Mouse (Mus musculus) embryonic facial prominence, embryonic 12.5 days (tissue): ENCODE results near the gene Ghrh. TPM values are rescaled to one million over a fixed set of nuclear protein-coding genes. Genes with fewer than 3 reads are reported as not detected.

Source experiments
- ATAC-seq: fragments of 200-750 bp; cut with Nextera tagmentation; 2 replicates; pipeline ENCODE4 v1.8.0; 2017; ENCODE audit not compliant: insufficient number of reproducible peaks, insufficient read depth, low FRiP score, low TSS enrichment
- H3K27ac ChIP-seq: fragments of 300-500 bp; sonication (generic); 2 replicates; pipeline ENCODE4 v1.5.1; 2016; ENCODE audit warnings: mild to moderate bottlenecking
- H3K27me3 ChIP-seq: fragments of 300-500 bp; sonication (generic); 2 replicates; pipeline ENCODE4 v1.6.1; 2016; ENCODE audit warnings: mild to moderate bottlenecking, moderate library complexity
- H3K36me3 ChIP-seq: fragments of 300-500 bp; sonication (generic); 2 replicates; pipeline ENCODE4 v1.6.1; 2016; ENCODE audit warnings: mild to moderate bottlenecking
- H3K4me1 ChIP-seq: fragments of 300-500 bp; sonication (generic); 2 replicates; pipeline ENCODE4 v1.6.1; 2016
- H3K4me2 ChIP-seq: fragments of 300-500 bp; sonication (generic); replicated peaks from 2 replicates; pipeline ENCODE4 v1.6.1; 2016; ENCODE audit warnings: mild to moderate bottlenecking, moderate library complexity
- H3K4me3 ChIP-seq: fragments of 300-500 bp; sonication (generic); 2 replicates; pipeline ENCODE4 v1.5.1; 2016; ENCODE audit warnings: mild to moderate bottlenecking
- H3K9ac ChIP-seq: fragments of 300-500 bp; sonication (generic); 2 replicates; pipeline ENCODE4 v1.6.1; 2016; ENCODE audit warnings: mild to moderate bottlenecking, moderate library complexity
- H3K9me3 ChIP-seq: fragments of 300-500 bp; sonication (generic); 2 replicates; pipeline ENCODE4 v1.6.1; 2016; ENCODE audit warnings: mild to moderate bottlenecking, moderate library complexity
- WGBS: fragments of 180-500 bp; shearing (Covaris S2); methylation state at CpG from one replicate; pipeline ENCODE4 v1.1.7; 2016; 5-methylcytosine and 5-hydroxymethylcytosine counted together
- polyA plus RNA-seq: library from polyadenylated mRNA; unstranded; fragments of >200 nt; fragmentation: Nextera tagmentation; extraction: Ambion mirVana; gene quantifications from 2 replicates; pipeline ENCODE4 v1.2.1, GENCODE M21; 2016

Ghrh gene
- polyA plus RNA-seq, 1 experiment from 2014 or later, result 2.4 TPM

DNA sequence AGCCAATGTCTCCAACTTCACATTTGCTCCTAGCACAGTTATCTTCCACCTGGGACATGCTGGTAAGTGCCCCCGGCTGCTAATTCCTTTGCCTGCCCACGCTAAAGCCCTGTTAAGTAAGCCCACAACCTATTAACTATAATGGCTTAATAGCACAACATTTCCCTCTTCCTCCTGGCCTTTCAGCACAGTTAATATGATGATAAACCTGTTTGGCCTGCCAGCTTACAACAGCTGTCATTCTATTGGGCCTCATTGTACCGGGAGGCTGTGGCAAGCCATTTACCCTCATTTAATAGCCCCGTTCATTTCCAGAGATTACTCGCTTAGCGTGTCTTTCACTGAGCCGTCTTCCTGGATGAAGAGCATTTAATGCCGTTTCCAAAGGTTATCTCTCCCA, 27.2 kb downstream of the Ghrh start:
- ATAC-seq, result no peak
- peaks cover 86% of the 10 kb centered on the region for H3K36me3 ChIP-seq

GRCm38 (mm10) chr2:157317220-157317619, 30.1 kb downstream of the Ghrh start:
- WGBS, result 92% methylated on average over 6 of the region's 6 CpGs

More for the DNA sequence above, 27.2 kb downstream of the Ghrh start:
- H3K4me3 ChIP-seq, result no peak overlapping the region
- no peaks in the 10 kb centered on the region for H3K9me3 ChIP-seq
- H3K4me1 ChIP-seq, result no peaks in the 10 kb centered on the region
- H3K27ac ChIP-seq, result peak overlapping the region; percentile 36; the same call in 1 of the 2 replicates
- H3K9ac ChIP-seq, result no peak overlapping the region
- H3K27me3 ChIP-seq, result no peaks in the 10 kb centered on the region
- WGBS, result 72% methylated on average over 8 of the region's 8 CpGs
- no peak overlapping the region for H3K4me2 ChIP-seq

GRCm38 (mm10) chr2:157316358-157316933, 30.9 kb downstream of the Ghrh start:
- Histone ChIP-seq H3K4me2 (no peak overlapping the region), H3K27me3 (no peaks in the 10 kb centered on the region), H3K9me3 (no peaks in the 10 kb centered on the region), H3K36me3 (peaks cover 86% of the 10 kb centered on the region), H3K9ac (no peak overlapping the region), H3K27ac (no peak overlapping the region), H3K4me3 (no peak overlapping the region), H3K4me1 (peaks cover 4% of the 10 kb centered on the region; the same call in 1 of the 2 replicates)
- WGBS, result 81% methylated on average over 14 of the region's 14 CpGs
- ATAC-seq, result no peak

More at GRCm38 (mm10) chr2:157317220-157317619, 30.1 kb downstream of the Ghrh start:
- H3K9ac ChIP-seq, result no peak overlapping the region
- peaks cover 86% of the 10 kb centered on the region for H3K36me3 ChIP-seq
- H3K4me3 ChIP-seq, result no peak overlapping the region
- H3K4me2 ChIP-seq, result no peak overlapping the region
- H3K9me3 ChIP-seq, result no peaks in the 10 kb centered on the region
- no peaks in the 10 kb centered on the region for H3K27me3 ChIP-seq
- H3K4me1 ChIP-seq, result peaks cover 4% of the 10 kb centered on the region; the same call in 1 of the 2 replicates
- ATAC-seq, result no peak
- H3K27ac ChIP-seq, result no peak overlapping the region

DNA sequence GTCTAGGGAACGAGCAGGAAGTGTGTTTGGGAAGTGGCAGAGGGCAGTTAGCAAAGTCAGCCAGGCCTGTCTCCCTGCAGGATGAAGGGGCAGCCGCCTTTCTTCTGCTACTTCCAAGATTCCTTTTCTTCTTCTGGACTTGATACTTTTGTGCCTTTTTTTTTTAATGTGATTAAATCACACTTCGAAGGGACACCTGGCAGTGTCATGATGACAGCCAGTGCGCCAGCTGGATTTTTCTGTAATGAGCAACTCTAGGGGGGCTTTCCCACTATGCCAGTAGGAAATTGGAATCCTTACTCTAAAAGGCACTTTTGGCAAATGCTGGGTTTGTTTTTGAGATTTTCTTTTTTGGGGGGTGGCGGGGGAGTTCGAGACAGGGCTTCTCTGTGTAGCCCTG, 31.8 kb downstream of the Ghrh start:
- H3K9me3 ChIP-seq, result no peaks in the 10 kb centered on the region
- no peak overlapping the region for H3K4me3 ChIP-seq
- whole genome bisulfite sequencing, result 88% methylated on average over 6 of the region's 6 CpGs
- no peak for ATAC-seq
- H3K36me3 ChIP-seq, result peaks cover 86% of the 10 kb centered on the region
- H3K27ac ChIP-seq, result no peak overlapping the region
- H3K4me1 ChIP-seq, result peaks cover 4% of the 10 kb centered on the region; the same call in 1 of the 2 replicates
- no peak overlapping the region for H3K4me2 ChIP-seq
- no peaks in the 10 kb centered on the region for H3K27me3 ChIP-seq
- H3K9ac ChIP-seq, result no peak overlapping the region

GRCm38 (mm10) chr2:157314310-157314709, 33.0 kb downstream of the Ghrh start:
- H3K4me3 ChIP-seq, result no peak overlapping the region
- no peaks in the 10 kb centered on the region for H3K9me3 ChIP-seq
- WGBS, result 81% methylated on average over 7 of the region's 7 CpGs
- H3K27ac ChIP-seq, result no peak overlapping the region
- no peak overlapping the region for H3K9ac ChIP-seq
- ATAC-seq, result no peak
- no peaks in the 10 kb centered on the region for H3K27me3 ChIP-seq
- H3K4me2 ChIP-seq, result no peak overlapping the region
- peaks cover 4% of the 10 kb centered on the region; the same call in 1 of the 2 replicates for H3K4me1 ChIP-seq
- H3K36me3 ChIP-seq, result peaks cover 90% of the 10 kb centered on the region

- H3K9ac ChIP-seq, result no peak overlapping the region
- H3K27me3 ChIP-seq, result no peaks in the 10 kb centered on the region
- WGBS, result 88% methylated on average over 3 of the region's 3 CpGs
- H3K4me1 ChIP-seq, result peaks cover 4% of the 10 kb centered on the region; the same call in 1 of the 2 replicates
- no peak overlapping the region for H3K27ac ChIP-seq
- peaks cover 95% of the 10 kb centered on the region for H3K36me3 ChIP-seq
- no peak overlapping the region for H3K4me2 ChIP-seq
- no peaks in the 10 kb centered on the region for H3K9me3 ChIP-seq
- H3K4me3 ChIP-seq, result no peak overlapping the region
- no peak for ATAC-seq
Observed at GRCm38 (mm10) chr2:157313718-157314117, 33.6 kb downstream of the Ghrh start.

DNA sequence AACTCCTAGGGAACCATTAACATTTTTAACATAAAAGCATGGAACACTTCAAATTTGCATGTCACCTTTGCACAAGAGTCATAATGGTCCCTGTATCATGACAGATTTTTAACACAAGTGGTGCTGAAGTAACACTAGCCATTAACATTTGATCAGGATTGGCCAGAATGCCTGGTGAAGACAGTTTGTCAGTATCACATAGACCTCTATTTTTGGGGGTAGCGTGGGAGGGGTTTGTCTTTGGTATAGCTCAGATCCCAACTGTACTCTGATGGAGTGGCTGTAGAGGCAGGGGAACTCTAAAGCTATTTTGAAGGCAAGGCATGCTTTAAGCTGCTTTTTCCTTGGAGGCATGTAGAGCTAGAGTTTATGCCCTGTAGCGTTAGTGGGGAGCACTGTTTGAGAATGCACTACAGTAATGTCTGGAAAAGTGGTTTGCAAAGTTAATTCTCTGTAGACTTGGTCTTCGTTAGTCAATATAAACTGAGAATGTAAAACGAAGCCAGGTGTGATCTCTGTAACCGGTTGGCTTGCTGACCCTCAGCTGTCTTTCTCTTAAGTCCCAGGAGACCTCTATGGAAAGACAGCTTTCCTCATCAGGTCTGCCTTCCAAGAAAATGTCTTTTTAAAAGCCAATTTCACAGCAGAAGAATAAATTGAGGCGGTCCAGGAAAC, 36.2 kb downstream of the Ghrh start:
- H3K27me3 ChIP-seq, result no peaks in the 10 kb centered on the region
- no peak overlapping the region for H3K27ac ChIP-seq
- H3K36me3 ChIP-seq, result peaks cover 86% of the 10 kb centered on the region

GRCm38 (mm10) chr2:157309611-157310010, 37.7 kb downstream of the Ghrh start:
- H3K4me3 ChIP-seq, result no peak overlapping the region
- peaks cover 77% of the 10 kb centered on the region for H3K36me3 ChIP-seq
- ATAC-seq, result no peak
- H3K27ac ChIP-seq, result no peak overlapping the region
- H3K4me2 ChIP-seq, result no peak overlapping the region
- peaks cover 4% of the 10 kb centered on the region; the same call in 1 of the 2 replicates for H3K4me1 ChIP-seq
- H3K9ac ChIP-seq, result no peak overlapping the region
- no peaks in the 10 kb centered on the region for H3K27me3 ChIP-seq
- WGBS, result 92% methylated on average over 8 of the region's 8 CpGs
- no peaks in the 10 kb centered on the region for H3K9me3 ChIP-seq

More for the DNA sequence above, 36.2 kb downstream of the Ghrh start:
- H3K4me1 ChIP-seq, result peaks cover 4% of the 10 kb centered on the region; the same call in 1 of the 2 replicates
- no peak for ATAC-seq
- no peaks in the 10 kb centered on the region for H3K9me3 ChIP-seq
- no peak overlapping the region for H3K9ac ChIP-seq
- WGBS, result 72% methylated on average over 6 of the region's 6 CpGs
- no peak overlapping the region for H3K4me2 ChIP-seq
- H3K4me3 ChIP-seq, result no peak overlapping the region

GRCm38 (mm10) chr2:157308273-157308917, 38.9 kb downstream of the Ghrh start:
- WGBS, result 86% methylated on average over 2 of the region's 2 CpGs
- no peak overlapping the region for H3K4me2 ChIP-seq
- peaks cover 77% of the 10 kb centered on the region for H3K36me3 ChIP-seq
- peak overlapping the region; percentile 50; the same call in 1 of the 2 replicates for H3K27ac ChIP-seq
- H3K9ac ChIP-seq, result no peak overlapping the region
- H3K9me3 ChIP-seq, result no peaks in the 10 kb centered on the region
- ATAC-seq, result no peak
- 0 out of 2 replicates have a peak, but pooled peaks cover under 1% of the 10 kb centered on the region for H3K4me1 ChIP-seq
- H3K4me3 ChIP-seq, result no peak overlapping the region
- H3K27me3 ChIP-seq, result no peaks in the 10 kb centered on the region

- ATAC-seq, result no peak
- Histone ChIP-seq H3K27me3 (no peaks in the 10 kb centered on the region), H3K4me2 (no peak overlapping the region), H3K9me3 (no peaks in the 10 kb centered on the region), H3K9ac (no peak overlapping the region), H3K4me1 (no peaks in the 10 kb centered on the region), H3K36me3 (peaks cover 77% of the 10 kb centered on the region), H3K27ac (peak overlapping the region; percentile 50; the same call in 1 of the 2 replicates), H3K4me3 (no peak overlapping the region)
- 85% methylated on average over 4 of the region's 4 CpGs for WGBS
Observed at GRCm38 (mm10) chr2:157307715-157308265, 39.5 kb downstream of the Ghrh start.

GRCm38 (mm10) chr2:157306091-157307032, 40.9 kb downstream of the Ghrh start:
- H3K27me3 ChIP-seq, result no peaks in the 10 kb centered on the region
- peaks cover 74% of the 10 kb centered on the region for H3K36me3 ChIP-seq
- H3K27ac ChIP-seq, result peak overlapping the region; percentile 43
- no peak overlapping the region for H3K4me3 ChIP-seq
- no peak overlapping the region for H3K4me2 ChIP-seq
- no peaks in the 10 kb centered on the region for H3K9me3 ChIP-seq
- ATAC-seq, result no peak
- no peaks in the 10 kb centered on the region for H3K4me1 ChIP-seq
- no peak overlapping the region for H3K9ac ChIP-seq
- 71% methylated on average over 7 of the region's 7 CpGs for WGBS
